8 mouse cellular contexts compared by ENCODE assay signal in the genomic region with DNA sequence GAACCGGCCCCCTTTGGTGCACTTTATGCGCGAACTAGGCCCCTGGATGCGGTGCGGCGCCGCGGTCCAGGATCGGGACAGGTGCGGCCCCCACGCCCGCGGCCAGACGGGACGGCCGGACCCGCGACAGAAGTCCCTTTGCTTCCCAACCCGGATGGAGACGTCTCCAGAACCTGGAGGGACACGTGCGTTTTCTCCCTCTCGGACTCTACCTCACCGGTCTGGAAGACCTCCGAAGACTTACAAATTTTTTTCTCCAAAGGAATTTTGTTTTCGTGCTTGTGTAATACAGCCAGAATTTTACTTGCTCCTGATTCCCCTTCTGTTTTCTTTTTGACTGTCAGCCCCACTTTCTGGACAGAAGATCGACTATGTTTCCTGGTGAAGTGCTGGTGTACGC. TPM values are rescaled to one million over a fixed set of nuclear protein-coding genes. Genes with fewer than 3 reads are reported as not detected.
DNase-seq lines count a peak whose midpoint lies in the region; ATAC-seq and TF ChIP-seq lines count a peak whose summit lies in the region.

No protein-coding gene starts in this region.

- H3K9me3 ChIP-seq in neural tube, embryonic 11.5 days (ENCODE audit: control insufficient read depth, low read length): no peaks in the 10 kb centered on the region
- no peaks in the 10 kb centered on the region for H3K9me3 ChIP-seq in limb, embryonic 14.5 days (ENCODE audit: control insufficient read depth, low read length)
- no peaks in the 10 kb centered on the region for H3K9me3 ChIP-seq in stomach, embryonic 16.5 days (replicated peaks; ENCODE audit: control insufficient read depth, low read length)

- no peaks in the 10 kb centered on the region for H3K27me3 ChIP-seq in cerebellum, adult 2 months (ENCODE audit: control insufficient read depth, insufficient read depth, low read length)
- H3K27me3 ChIP-seq in neural tube, embryonic 11.5 days (ENCODE audit: control insufficient read depth, insufficient read depth, low read length): no peaks in the 10 kb centered on the region
- H3K27me3 ChIP-seq in limb, embryonic 14.5 days (ENCODE audit: control insufficient read depth, insufficient read depth, low read length): no peaks in the 10 kb centered on the region
- H3K27me3 ChIP-seq in stomach, embryonic 16.5 days (ENCODE audit: control insufficient read depth, insufficient read depth, low read length): no peaks in the 10 kb centered on the region

- intact Hi-C loops in left cerebral cortex, postnatal 14 days (cut with DNase I): loop anchor here (1.0 to 5.0 kb wide), 2 partner anchors 87 to 412 kb away; no protein-coding TSS in a partner anchor

- ATAC-seq in neural tube, embryonic 11.5 days (ENCODE audit: insufficient read depth, low FRiP score, low TSS enrichment): no peak
- no peak for ATAC-seq in limb, embryonic 14.5 days (ENCODE audit: low FRiP score, low read depth)
- ATAC-seq in stomach, embryonic 16.5 days (ENCODE audit: insufficient read depth, low FRiP score): no peak; the same call in 1 of the 2 replicates

- no peak overlapping the region for H3K27ac ChIP-seq in cerebellum, adult 2 months (ENCODE audit: insufficient read depth, low read length)
- H3K27ac ChIP-seq in neural tube, embryonic 11.5 days (ENCODE audit: low read depth, low read length): peak overlapping the region; percentile 96
- peak overlapping the region; percentile 93 for H3K27ac ChIP-seq in limb, embryonic 14.5 days (replicated peaks; ENCODE audit: low read depth, low read length)
- H3K27ac ChIP-seq in stomach, embryonic 16.5 days (ENCODE audit: low read length): peak overlapping the region; percentile 97

- H3K9ac ChIP-seq in neural tube, embryonic 11.5 days (ENCODE audit: low read length): peak overlapping the region; percentile 96
- H3K9ac ChIP-seq in limb, embryonic 14.5 days (ENCODE audit: low read depth, low read length, severe bottlenecking): peak overlapping the region; percentile 92
- H3K9ac ChIP-seq in stomach, embryonic 16.5 days (ENCODE audit: low read length): peak overlapping the region; percentile 96

- H3K4me1 ChIP-seq in cerebellum, adult 2 months (ENCODE audit: control insufficient read depth, insufficient read depth, low read length): no peaks in the 10 kb centered on the region
- peaks cover 6% of the 10 kb centered on the region; the same call in 1 of the 2 replicates for H3K4me1 ChIP-seq in neural tube, embryonic 11.5 days (ENCODE audit: control insufficient read depth, insufficient read depth, low read length)
- H3K4me1 ChIP-seq in limb, embryonic 14.5 days (ENCODE audit: control insufficient read depth, insufficient read depth, low read length): peaks cover 11% of the 10 kb centered on the region
- peaks cover 15% of the 10 kb centered on the region for H3K4me1 ChIP-seq in stomach, embryonic 16.5 days (ENCODE audit: control insufficient read depth, insufficient read depth, low read length)

- no peak for DNase-seq in cerebellum, adult 2 months
- no peak for DNase-seq in cerebellum, adult 18-20 months
- DNase-seq in neural tube, embryonic 11.5 days (ENCODE audit: low spot score): no peak
- no peak for DNase-seq in neural tube, embryonic 10.5 days (ENCODE audit: extremely low spot score, low spot score)
- no peak for DNase-seq in limb, embryonic 14.5 days (ENCODE audit: low spot score)
- DNase-seq in left cerebral cortex, postnatal 14 days (ENCODE audit: low spot score in 2 of 2): no peak
- no peak for DNase-seq in adrenal gland, postnatal 25 days

- WGBS in cerebellum, adult 2 months: under 1% methylated on average over 28 of the region's 28 CpGs
- WGBS in neural tube, embryonic 11.5 days: 4% methylated on average over 28 of the region's 28 CpGs
- 2% methylated on average over 21 of the region's 28 CpGs for WGBS in limb, embryonic 14.5 days
- 1% methylated on average over 28 of the region's 28 CpGs for WGBS in stomach, embryonic 16.5 days

- peak overlapping the region; percentile 77 for H3K4me2 ChIP-seq in neural tube, embryonic 11.5 days (ENCODE audit: low read depth)
- H3K4me2 ChIP-seq in limb, embryonic 14.5 days (replicated peaks; ENCODE audit: low read depth, low read length, severe bottlenecking): peak overlapping the region; percentile 65
- H3K4me2 ChIP-seq in stomach, embryonic 16.5 days (ENCODE audit: low read depth, low read length): peak overlapping the region; percentile 85

- H3K36me3 ChIP-seq in neural tube, embryonic 11.5 days (ENCODE audit: control insufficient read depth, insufficient read depth, low read length): no peaks in the 10 kb centered on the region
- no peaks in the 10 kb centered on the region for H3K36me3 ChIP-seq in limb, embryonic 14.5 days (ENCODE audit: control insufficient read depth, insufficient read depth, low read length)
- no peaks in the 10 kb centered on the region for H3K36me3 ChIP-seq in stomach, embryonic 16.5 days (ENCODE audit: control insufficient read depth, insufficient read depth, low read length)

- TF ChIP-seq POLR2A in cerebellum, adult 2 months (IDR thresholded peaks at IDR 0.05; ENCODE audit: borderline replicate concordance, insufficient read depth, low read length): no peak
- TF ChIP-seq POLR2A in limb, embryonic 14.5 days (IDR thresholded peaks at IDR 0.05; ENCODE audit: borderline replicate concordance, extremely low read depth, insufficient read depth, insufficient read length): no peak

- no peak for TF ChIP-seq CTCF in cerebellum, adult 2 months (IDR thresholded peaks at IDR 0.05; ENCODE audit: borderline replicate concordance, insufficient read depth, low read depth, low read length)

- H3K4me3 ChIP-seq in cerebellum, adult 2 months (replicated peaks; ENCODE audit: insufficient read depth, low read depth, low read length): peak overlapping the region; percentile 59
- H3K4me3 ChIP-seq in neural tube, embryonic 11.5 days (ENCODE audit: low read depth, low read length): peak overlapping the region; percentile 84
- H3K4me3 ChIP-seq in limb, embryonic 14.5 days (replicated peaks; ENCODE audit: low read length): peak overlapping the region; percentile 81
- H3K4me3 ChIP-seq in stomach, embryonic 16.5 days (replicated peaks; ENCODE audit: low read length): peak overlapping the region; percentile 86

RNA-seq across cellular contexts. Expression of gene Ccdc71l, which starts 1.2 kb away (rescaled TPM):
- 5.5 and 5.8 TPM in 2 replicates for polyA plus RNA-seq in cerebellum, adult 2 months (2012; rRNA removed)
- 6.1 and 6.3 TPM in 2 replicates for polyA plus RNA-seq in neural tube, embryonic 11.5 days (2014; fragmentation: Nextera tagmentation; extraction: Ambion mirVana)
- 9.4 and 13.1 TPM in 2 replicates for polyA plus RNA-seq in limb, embryonic 14.5 days (2012; rRNA removed)
- 6.4 and 6.9 TPM in 2 replicates for polyA plus RNA-seq in limb, embryonic 14.5 days (2014; fragmentation: Nextera tagmentation; extraction: Ambion mirVana)
- polyA plus RNA-seq in stomach, embryonic 16.5 days (2015; fragmentation: Nextera tagmentation; extraction: Ambion mirVana): 1.7 and 2.2 TPM in 2 replicates
- 10 to 100 TPM; 11.1 to 13.8 TPM for total RNA-seq in left cerebral cortex, postnatal 14 days (2021)
- 12.8 and 13.9 TPM in 2 replicates for total RNA-seq in adrenal gland, postnatal 25 days (2021)
